8 mouse cellular contexts compared by ENCODE assay signal in the genomic region with DNA sequence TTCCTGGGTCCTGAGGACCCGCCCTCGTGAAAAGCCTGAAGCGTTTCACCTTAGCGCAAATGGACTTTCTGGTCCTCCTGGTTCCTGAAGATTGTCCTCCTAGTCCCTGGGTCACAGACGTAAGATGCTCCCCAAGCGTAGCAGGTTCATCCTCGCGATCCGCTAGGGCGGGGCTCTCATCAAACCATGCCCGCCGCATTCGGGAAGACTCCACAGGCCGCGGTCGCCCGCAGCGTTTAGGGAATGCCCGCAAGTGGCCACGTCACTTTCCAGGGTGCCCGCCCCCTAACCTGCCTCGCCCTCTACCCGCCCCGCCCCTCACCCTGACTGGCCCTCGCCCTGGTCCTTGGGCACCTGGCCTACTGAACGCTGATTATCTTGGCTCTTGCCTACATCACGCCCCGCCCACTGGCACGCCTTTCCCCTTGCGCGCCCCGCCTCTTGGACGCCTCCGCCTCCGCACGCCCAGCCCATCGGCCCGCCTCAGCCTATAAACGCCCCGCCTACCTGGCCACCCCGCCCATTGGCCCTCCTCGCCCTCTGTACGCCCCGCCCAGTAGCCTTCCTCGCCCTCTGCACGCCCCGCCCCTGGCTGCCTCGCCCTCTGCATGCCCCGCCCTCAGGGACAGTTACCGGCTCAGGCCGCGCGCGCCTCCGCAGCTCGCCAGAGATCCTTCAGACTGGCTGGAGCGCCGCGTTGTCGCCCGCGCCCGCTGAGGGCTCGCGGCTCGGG. TPM values are rescaled to one million over a fixed set of nuclear protein-coding genes. Genes with fewer than 3 reads are reported as not detected.
A peak's percentile ranks its signal among the peaks of the same experiment; 100 is the strongest.
DNase-seq lines count a peak whose midpoint lies in the region; ATAC-seq lines count a peak whose summit lies in the region.

A gene (plus strand): TSS at position 659 of the 733 bp plus-strand sequence.

- 0 out of 2 replicates have a peak, but pooled peaks cover 8% of the 10 kb centered on the region for H3K4me1 ChIP-seq in heart, embryonic 10.5 days
- H3K4me1 ChIP-seq in kidney, embryonic 15.5 days: peaks cover 7% of the 10 kb centered on the region

- peak; percentile 89 for ATAC-seq in erythroblast, adult 5-6 weeks (replicated peaks; ENCODE audit: low FRiP score, poor library complexity, severe bottlenecking)
- ATAC-seq in kidney, embryonic 15.5 days (replicated peaks; ENCODE audit: low FRiP score): peak; percentile 96
- peak; percentile 96 for ATAC-seq in monocyte, adult 5-6 weeks (replicated peaks; ENCODE audit: insufficient number of reproducible peaks, low FRiP score, low TSS enrichment, poor library complexity, severe bottlenecking)

- peak within 1 kb of the TSS; percentile 92 for H3K27ac ChIP-seq in heart, embryonic 10.5 days
- H3K27ac ChIP-seq in kidney, embryonic 15.5 days: peak within 1 kb of the TSS; percentile 89

- peaks cover 15% of the 10 kb centered on the region; the same call in 1 of the 2 replicates for H3K27me3 ChIP-seq in heart, embryonic 10.5 days (ENCODE audit: insufficient read depth, poor library complexity, severe bottlenecking)
- H3K27me3 ChIP-seq in kidney, embryonic 15.5 days: peaks cover 17% of the 10 kb centered on the region; the same call in 1 of the 2 replicates

- peak within 1 kb of the TSS; percentile 68 for H3K9ac ChIP-seq in kidney, embryonic 15.5 days

- peak within 1 kb of the TSS; percentile 99 for H3K4me2 ChIP-seq in kidney, embryonic 15.5 days

- no peaks in the 10 kb centered on the region for H3K36me3 ChIP-seq in heart, embryonic 10.5 days
- no peaks in the 10 kb centered on the region for H3K36me3 ChIP-seq in kidney, embryonic 15.5 days

- H3K4me3 ChIP-seq in heart, embryonic 10.5 days: peak within 1 kb of the TSS; percentile 92
- H3K4me3 ChIP-seq in kidney, embryonic 15.5 days (replicated peaks): peak within 1 kb of the TSS; percentile 83

- under 1% methylated on average over 65 of the region's 66 CpGs for WGBS in heart, embryonic 10.5 days
- under 1% methylated on average over 56 of the region's 66 CpGs for WGBS in kidney, embryonic 15.5 days

- no peaks in the 10 kb centered on the region for H3K9me3 ChIP-seq in heart, embryonic 10.5 days
- H3K9me3 ChIP-seq in kidney, embryonic 15.5 days (replicated peaks): no peaks in the 10 kb centered on the region

- peak; percentile 100 for DNase-seq in B cell, adult 2 months
- peak; percentile 99 for DNase-seq in brain, adult 2 months (ENCODE audit: low read depth, low spot score)
- DNase-seq in heart, embryonic 10.5 days (ENCODE audit: low spot score): peak; percentile 100
- DNase-seq in liver: peak; percentile 100
- peak; percentile 100 for DNase-seq in spleen, postnatal 4 days (ENCODE audit: low spot score in 2 of 2)

RNA-seq across cellular contexts. Expression of the gene that starts here (rescaled TPM):
- total RNA-seq in erythroblast, adult 5-6 weeks (2015; ENCODE audit: low replicate concordance): 36.2 and 46.3 TPM in 2 replicates
- total RNA-seq in erythroblast, adult 5-6 weeks (2017; ENCODE audit: low replicate concordance): 48.1 and 70.5 TPM in 2 replicates
- 5.8 and 8.8 TPM in 2 replicates for polyA plus RNA-seq in heart, embryonic 10.5 days (2016; fragmentation: Nextera tagmentation; extraction: Ambion mirVana)
- 8.3 and 10.1 TPM in 2 replicates for polyA plus RNA-seq in kidney, embryonic 15.5 days (2015; fragmentation: Nextera tagmentation; extraction: Ambion mirVana)
- total RNA-seq in monocyte, adult 5-6 weeks (2017): 22.7 to 32.9 TPM (median 28.8 TPM) in 3 replicates

Comparison
In these comparisons a context has a peak if more than half of its experiments do, and no peak if none do; other contexts are left out.
1. Peak in every context shown above with its lines: DNase-seq, ATAC-seq, H3K4me3 ChIP-seq and H3K27ac ChIP-seq.